Mouse (Mus musculus): ENCODE results near the gene Gm45623.

- no peak for TF ChIP-seq EP300 (IDR thresholded peaks at IDR 0.05; ENCODE audit: low read depth)
- TF ChIP-seq CTCF (IDR thresholded peaks at IDR 0.05; ENCODE audit: low read depth) = no peak
Measured at GRCm38 (mm10) chr13:56704596-56704995, 49.0 kb downstream of the Gm45623 start.

Measured in liver, postnatal 0 days (tissue).